Mouse (Mus musculus): Measurements from ENCODE around the gene Apol7c.
"Not testable (repeated sequence)": the region's sequence is repeated elsewhere in the genome, so short reads cannot be mapped to it uniquely, and the experiment has no call there.

The Apol7c gene

GRCm38 (mm10) chr15:77533216-77533615 is at the start of gene Apol7c:
TSS of gene Apol7c (minus strand) at chr15:77533316.
- no peak for DNase-seq (ENCODE audit: low spot score in 2 of 2)

- no peak for DNase-seq (ENCODE audit: low spot score in 2 of 2)
These were observed 48.6 kb upstream of the Apol7c start for GRCm38 (mm10) chr15:77581681-77582080.

- no peak for DNase-seq (ENCODE audit: low spot score in 2 of 2)
These were observed 46.2 kb upstream of the Apol7c start for GRCm38 (mm10) chr15:77579311-77579710.

- DNase-seq (ENCODE audit: low spot score in 2 of 2), result no peak
These were observed 45.7 kb upstream of the Apol7c start for GRCm38 (mm10) chr15:77578801-77579200.

- DNase-seq (ENCODE audit: low spot score in 2 of 2), result no peak
These were observed 30.1 kb upstream of the Apol7c start for GRCm38 (mm10) chr15:77563219-77563618.

- no peak for DNase-seq (ENCODE audit: low spot score in 2 of 2)
These were observed 28.7 kb upstream of the Apol7c start, which contains the start of gene 1700025B11Rik for GRCm38 (mm10) chr15:77561792-77562191. TSS of gene 1700025B11Rik (minus strand) at chr15:77561892.

GRCm38 (mm10) chr15:77539221-77539620 is 6.1 kb upstream of the Apol7c start:
- not testable (repeated sequence) for DNase-seq (ENCODE audit: low spot score in 2 of 2)

GRCm38 (mm10) chr15:77523186-77523843 is 9.8 kb downstream of the Apol7c start:
- peak in 1 of 2 experiments; percentile 40 for DNase-seq (ENCODE audit: low spot score in 2 of 2)

GRCm38 (mm10) chr15:77520596-77520995 is 12.5 kb downstream of the Apol7c start:
- DNase-seq (ENCODE audit: low spot score in 2 of 2), result not testable (repeated sequence)

GRCm38 (mm10) chr15:77507966-77508365 is 25.1 kb downstream of the Apol7c start, which contains the start of gene Apol11a:
TSS of gene Apol11a (plus strand) at chr15:77508271.
- not testable (repeated sequence) for DNase-seq (ENCODE audit: low spot score in 2 of 2)

- not testable (repeated sequence) for DNase-seq (ENCODE audit: low spot score in 2 of 2)
These were observed 38.4 kb downstream of the Apol7c start for GRCm38 (mm10) chr15:77494694-77495093.

GRCm38 (mm10) chr15:77493181-77493580 is 39.9 kb downstream of the Apol7c start:
- DNase-seq (ENCODE audit: low spot score in 2 of 2), result not testable (repeated sequence)

- DNase-seq (ENCODE audit: low spot score in 2 of 2), result no peak
These were observed 50.8 kb downstream of the Apol7c start for GRCm38 (mm10) chr15:77482140-77482794.

GRCm38 (mm10) chr15:77476693-77477092 is 56.4 kb downstream of the Apol7c start, which contains the start of gene Apol10a:
TSS of gene Apol10a (plus strand) at chr15:77477047.
- not testable (repeated sequence) for DNase-seq (ENCODE audit: low spot score in 2 of 2)
